Mouse (Mus musculus) adrenal gland, postnatal 36 days (tissue): ENCODE data around the gene Hoxc10. TPM values are rescaled to one million over a fixed set of nuclear protein-coding genes. Genes with fewer than 3 reads are reported as not detected.

Experiments used
- DNase-seq, 2 experiments: peaks; one replicate each; pipeline ENCODE4 v3.0.0; 2021; ENCODE audit warnings: mixed read lengths in 1 of 2
- long read RNA-seq, 2 experiments: library from polyadenylated mRNA; stranded (forward); transcript quantifications; one replicate each; pipeline ENCODE4 v2.0.0; 2021; ENCODE audit warnings: borderline sequencing depth in 2 of 2
- total RNA-seq, 2 experiments: library from RNA; stranded (reverse); gene quantifications; 2 replicates each; pipeline ENCODE4 v1.2.3; 2021

Gene Hoxc10
- under 1 TPM; 0.17 to 0.20 TPM for total RNA-seq
- long read RNA-seq, experiment 1: 0 reads
- long read RNA-seq, experiment 2: 0 reads

DNA sequence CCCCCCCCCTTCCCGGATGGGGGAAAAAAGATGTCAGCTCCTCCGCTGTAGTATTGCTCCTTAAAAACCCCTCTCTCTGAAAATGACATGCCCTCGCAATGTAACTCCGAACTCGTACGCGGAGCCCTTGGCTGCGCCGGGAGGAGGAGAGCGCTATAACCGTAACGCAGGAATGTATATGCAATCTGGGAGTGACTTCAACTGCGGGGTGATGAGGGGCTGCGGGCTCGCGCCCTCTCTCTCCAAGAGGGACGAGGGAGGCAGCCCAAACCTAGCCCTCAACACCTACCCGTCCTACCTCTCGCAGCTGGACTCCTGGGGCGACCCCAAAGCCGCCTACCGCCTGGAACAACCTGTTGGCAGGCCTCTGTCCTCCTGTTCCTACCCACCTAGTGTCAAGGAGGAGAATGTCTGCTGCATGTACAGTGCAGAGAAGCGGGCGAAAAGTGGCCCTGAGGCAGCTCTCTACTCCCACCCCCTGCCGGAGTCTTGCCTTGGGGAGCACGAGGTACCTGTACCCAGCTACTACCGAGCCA is at the start of gene Hoxc10:
TSS of gene Hoxc10 (plus strand) at position 21 of the 536 bp plus-strand sequence.
- DNase-seq: no peak

DNA sequence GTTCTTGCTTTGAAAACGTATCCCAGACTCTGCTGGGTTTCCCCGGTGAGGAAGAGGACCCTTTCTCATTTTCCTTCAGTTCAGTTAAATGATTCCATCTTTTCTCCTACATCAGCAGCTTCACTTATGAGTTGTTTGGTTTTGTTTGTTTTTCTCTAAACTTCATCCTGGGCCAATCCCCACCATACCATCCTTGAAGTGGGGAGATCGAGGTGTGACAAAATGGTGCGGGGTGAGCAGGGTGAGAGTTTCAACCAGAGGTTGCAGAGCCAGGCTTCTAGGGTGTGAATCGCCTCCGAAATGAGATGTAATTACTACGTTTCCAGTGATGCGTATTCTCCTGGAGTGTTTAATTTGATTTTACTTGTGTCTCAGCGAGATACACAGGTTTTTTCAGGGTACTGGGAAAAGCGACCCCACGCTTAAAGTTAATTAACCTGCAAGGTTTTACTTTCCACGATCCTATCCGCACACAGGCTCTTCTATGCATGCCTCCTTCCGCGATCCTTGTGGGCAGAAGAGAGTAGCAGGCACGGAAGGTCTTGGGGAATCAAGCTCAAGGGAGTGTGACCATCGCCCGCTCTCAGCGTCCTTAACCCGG is 48.5 kb upstream of the Hoxc10 start:
- DNase-seq: no peak

DNA sequence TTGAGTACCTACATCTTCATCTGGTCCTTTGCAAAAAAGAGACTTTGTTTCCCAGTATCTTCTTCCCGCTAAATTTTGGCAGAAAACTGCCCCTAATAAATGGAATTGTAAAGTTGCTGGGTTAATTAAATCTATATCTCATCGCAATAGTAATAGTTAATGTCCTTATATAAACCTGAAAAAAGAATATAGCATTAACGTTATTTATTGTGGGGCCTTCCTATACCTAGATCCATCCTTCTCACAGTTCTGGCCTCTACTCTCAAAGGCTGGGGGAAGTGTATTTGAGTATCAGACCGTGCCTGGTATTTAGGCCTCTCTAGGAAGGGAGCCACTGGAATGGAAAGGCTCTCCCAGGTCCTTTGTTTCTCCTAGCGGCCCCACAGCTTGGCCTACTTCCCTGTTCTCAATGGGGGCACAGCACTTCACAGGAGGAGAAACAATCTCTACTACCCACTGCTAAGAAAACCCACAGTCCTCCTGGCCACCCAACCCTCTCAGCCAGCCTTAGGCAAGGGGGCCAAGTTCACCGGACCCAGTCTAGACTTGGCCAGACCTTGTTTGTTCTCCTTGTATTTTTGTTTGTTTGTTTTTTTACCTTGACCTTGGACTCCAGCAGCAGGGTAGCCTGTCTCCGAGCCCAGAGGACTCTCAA is 47.9 kb upstream of the Hoxc10 start:
- no peak for DNase-seq

DNA sequence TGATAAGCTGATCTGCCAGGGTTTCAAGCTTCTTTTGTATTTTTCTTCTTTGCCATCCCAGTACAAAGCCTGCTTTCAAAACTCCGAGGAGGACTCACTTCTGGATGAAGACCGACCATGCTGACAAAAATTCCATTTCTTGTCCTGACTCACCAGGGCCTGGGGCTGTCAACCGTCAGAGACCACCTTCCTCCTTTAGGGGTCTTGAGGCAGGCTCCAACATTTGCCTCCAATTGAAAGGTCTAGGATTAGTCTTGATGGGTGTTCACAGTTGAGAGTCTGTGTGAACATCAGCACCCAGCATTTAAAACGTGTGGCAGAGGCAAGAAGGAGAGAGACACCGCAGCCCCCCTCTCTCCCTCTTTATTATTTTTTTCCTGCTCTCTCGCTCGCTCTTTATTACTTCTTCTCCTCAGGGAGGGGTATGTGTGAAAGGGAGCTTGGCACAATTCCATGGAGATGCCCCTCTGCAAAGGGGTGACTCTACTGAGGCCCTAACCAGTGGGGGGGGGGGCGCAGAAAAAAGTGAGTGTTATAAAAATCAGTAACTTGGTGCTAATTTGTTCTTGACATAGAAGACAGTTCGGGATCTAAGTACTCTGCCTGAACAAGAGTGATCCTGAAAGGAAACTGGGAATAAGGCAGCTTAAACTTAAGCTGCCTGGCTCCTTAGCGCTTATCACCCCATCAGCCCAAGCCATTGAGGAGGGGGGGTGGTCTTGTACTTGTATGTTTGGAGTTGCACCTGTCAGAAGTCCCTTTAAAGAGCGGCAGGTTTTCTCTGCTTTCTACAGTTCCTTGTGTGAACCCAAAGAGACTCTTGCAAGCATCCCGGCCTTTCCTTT is 47.0 kb upstream of the Hoxc10 start:
- no peak for DNase-seq

DNA sequence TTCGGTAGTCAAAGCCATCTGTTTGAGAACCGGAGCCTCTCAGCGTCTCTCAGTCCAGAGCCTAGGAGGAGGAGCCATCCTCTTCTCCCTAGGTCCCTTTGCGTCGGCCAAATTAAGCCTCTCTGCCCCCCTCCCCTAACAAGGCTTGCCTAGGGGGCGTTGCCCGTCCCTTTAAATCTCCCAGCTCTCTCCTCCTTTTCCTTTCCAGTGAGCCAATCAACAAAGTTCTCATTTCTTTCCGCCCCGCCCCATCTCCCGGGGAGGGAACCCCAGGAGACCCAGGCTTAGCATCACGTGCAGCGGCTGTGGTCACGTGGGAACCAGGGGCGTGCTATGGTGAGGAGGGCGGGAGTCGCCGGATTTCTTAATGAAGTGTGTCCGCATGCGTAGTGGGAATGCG is 46.0 kb upstream of the Hoxc10 start:
- DNase-seq: peak; percentile 46 to 50

DNA sequence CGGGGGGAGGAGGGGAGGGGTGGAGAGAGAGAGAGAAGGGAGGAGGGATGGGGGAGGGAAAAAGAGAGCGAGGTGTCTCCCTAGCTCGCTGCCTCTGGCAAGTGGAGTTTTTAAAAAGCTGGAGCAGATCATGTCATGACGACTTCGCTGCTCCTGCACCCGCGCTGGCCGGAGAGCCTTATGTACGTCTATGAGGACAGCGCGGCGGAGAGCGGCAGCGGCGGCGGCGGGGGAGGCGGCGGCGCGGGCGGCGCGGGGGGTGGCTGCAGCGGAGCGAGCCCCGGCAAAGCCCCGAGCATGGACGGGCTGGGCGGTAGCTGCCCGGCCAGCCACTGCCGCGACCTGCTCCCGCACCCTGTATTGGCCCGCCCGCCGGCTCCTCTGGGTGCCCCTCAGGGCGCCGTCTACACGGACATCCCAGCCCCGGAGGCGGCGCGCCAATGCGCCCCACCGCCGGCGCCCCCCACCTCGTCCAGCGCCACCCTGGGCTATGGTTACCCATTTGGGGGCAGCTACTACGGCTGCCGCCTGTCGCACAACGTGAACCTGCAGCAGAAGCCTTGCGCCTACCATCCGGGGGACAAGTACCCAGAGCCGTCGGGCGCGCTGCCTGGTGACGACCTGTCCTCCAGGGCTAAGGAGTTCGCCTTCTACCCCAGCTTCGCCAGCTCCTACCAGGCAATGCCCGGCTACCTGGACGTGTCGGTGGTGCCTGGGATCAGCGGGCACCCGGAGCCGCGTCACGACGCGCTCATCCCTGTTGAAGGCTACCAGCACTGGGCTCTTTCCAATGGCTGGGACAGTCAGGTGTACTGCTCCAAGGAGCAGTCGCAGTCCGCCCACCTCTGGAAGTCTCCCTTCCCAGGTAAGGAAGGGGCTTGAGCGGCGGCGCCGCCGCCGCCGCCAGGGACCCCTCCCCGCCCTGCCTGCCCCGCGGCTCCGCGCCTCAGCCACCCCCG is 45.3 kb upstream of the Hoxc10 start, which contains the start of gene Hoxc13:
TSS of gene Hoxc13 (plus strand) at position 51 of the 959 bp plus-strand sequence.
- no peak for DNase-seq

DNA sequence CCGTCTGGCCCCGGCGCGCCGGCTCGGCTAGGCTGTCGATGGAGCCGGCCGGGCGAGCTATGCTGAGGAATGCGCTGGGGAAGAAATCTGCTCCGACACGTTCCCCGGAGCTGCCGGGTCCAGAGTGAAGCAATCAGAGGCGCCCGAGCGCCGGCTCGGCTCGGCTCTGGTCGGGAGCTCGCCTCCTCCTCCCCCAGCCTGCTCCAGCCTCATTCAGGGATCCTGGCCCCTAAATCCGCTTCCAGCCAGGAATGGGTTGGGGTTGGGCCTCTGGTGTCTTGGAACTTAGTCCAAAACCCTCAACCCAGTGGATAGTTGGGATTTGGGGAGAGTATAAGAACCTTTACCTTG is 44.6 kb upstream of the Hoxc10 start:
- DNase-seq: peak in 1 of 2 experiments; percentile 12

DNA sequence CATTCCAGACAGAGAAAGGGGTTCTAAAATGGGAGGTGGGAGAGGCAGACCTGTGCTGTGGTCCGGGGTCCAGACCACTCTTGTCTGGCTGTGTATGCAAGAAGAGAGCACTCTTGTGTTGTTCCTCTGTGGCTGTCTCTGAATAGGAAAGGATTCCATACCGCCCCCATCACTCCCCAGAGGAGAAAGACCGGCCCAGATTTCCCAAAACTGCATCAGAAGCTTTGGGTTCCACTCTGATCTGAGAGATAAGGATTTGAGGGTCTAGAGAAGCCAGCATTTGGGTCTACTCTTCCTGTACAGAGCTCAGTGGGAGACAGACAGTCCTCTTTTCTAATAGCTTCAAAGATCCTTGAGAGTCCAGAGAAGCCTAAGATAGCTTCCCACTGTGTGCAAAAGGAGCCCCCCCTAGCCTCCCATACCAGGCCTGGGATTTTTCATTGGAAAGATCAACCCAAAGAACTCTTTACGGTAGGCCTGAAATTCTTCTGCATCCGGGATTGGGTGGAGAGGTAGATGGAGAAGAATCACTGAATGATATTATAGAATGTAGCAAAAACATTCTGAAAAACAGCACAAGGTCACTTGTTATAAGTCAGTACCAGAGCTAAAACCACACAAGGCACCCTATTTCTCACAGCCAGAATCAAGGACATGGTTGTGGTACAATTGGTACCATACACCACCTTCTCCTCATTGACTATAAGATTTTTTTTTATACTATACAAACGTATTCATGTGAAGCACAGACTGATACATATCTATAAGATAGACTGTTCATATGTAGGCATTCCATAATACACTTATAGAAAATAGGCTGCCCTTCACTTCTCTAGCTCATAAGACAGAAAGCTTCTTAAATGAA is 43.7 kb upstream of the Hoxc10 start:
- DNase-seq: no peak

DNA sequence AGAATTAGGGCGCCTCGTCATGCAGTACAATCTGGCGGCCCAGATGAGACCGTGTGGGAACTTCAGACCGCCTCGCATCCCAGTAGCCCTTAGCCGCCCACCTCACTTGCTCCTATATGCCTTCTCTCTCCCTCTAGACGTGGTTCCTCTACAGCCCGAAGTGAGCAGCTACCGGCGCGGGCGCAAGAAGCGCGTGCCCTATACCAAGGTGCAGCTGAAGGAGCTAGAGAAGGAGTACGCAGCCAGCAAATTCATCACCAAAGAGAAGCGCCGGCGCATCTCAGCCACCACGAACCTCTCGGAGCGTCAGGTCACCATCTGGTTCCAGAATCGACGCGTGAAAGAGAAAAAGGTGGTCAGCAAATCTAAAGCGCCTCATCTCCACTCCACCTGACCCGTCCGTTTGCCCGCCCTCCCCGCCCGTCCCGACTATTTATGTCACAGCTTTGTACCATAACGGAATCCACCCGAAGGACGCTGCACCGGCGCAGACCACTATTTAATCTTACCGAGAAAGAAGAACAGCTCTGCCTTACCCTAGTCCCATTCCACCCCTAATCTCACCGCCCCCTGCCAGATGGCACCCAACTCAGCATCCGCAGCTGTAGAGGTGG is 39.5 kb upstream of the Hoxc10 start:
- no peak for DNase-seq

DNA sequence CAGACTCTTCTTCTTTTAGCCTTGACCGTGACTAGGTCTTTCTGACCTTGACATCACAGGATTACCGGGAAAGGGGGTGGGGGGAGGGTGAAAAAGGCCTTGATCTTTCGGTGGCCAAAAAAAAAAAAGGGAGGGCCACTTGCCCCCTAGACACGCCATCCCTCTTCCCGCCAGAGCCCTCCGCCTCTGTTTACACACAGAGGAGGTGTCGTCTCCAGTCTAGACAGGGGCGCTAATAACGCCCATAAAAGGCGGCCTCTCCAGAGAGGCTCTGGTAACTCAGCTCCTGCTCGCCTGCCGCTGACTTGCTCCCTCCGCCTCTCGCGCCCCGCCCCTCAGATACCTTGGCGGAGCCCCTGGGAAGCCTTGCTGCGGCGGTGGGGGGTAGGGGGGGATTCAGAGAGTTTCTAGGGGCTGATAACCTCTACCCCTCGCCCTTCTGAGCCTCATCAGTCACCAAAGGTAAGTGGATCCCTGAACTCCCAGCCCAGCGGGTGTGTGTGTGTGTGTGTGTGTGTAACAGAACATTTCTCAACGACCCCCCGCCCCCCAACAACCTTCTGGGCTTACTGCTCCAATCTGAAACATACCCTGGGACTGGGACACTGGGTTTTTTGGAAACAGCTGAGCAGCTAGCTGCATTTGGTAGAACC is 34.8 kb upstream of the Hoxc10 start:
- DNase-seq: no peak

DNA sequence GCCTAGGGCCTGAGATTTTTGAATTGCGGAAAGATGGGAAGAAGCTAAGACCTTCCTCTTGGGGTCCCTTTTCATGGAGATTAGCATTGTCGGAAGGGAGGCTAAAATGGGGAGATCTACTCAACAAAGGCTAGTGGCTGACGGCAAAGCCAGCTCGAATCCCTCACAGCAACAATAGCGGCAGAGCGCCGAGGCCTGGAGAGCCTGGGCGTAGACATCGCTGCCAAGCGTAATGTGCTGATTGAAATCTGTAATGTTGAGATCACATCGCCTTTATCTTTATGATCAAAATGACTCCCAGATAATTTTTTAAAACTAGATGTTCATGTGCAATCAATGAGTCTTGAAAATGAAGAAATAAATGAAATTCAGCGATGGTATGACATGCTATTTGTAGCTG is 32.2 kb upstream of the Hoxc10 start:
- DNase-seq: no peak

DNA sequence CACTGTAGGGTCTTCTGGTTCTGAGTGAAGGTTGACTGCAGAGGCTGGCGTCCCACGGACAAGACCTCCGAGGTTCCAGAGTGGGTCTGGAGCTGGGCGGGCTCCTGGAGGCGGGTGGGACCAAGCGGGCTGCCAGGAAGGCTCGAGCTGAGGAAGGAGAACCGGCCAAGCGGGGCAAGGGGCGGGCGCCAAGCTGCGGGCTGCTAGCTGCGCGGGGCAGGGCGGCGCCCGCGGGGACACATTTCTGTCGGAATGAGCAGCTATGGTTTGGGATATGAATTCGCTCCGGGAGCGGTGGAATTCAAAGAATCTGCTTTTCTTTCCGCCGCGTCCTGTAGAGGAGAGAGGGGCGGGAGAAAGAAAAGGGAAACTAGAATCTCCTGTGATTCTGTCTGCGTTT is 31.7 kb upstream of the Hoxc10 start:
- no peak for DNase-seq

DNA sequence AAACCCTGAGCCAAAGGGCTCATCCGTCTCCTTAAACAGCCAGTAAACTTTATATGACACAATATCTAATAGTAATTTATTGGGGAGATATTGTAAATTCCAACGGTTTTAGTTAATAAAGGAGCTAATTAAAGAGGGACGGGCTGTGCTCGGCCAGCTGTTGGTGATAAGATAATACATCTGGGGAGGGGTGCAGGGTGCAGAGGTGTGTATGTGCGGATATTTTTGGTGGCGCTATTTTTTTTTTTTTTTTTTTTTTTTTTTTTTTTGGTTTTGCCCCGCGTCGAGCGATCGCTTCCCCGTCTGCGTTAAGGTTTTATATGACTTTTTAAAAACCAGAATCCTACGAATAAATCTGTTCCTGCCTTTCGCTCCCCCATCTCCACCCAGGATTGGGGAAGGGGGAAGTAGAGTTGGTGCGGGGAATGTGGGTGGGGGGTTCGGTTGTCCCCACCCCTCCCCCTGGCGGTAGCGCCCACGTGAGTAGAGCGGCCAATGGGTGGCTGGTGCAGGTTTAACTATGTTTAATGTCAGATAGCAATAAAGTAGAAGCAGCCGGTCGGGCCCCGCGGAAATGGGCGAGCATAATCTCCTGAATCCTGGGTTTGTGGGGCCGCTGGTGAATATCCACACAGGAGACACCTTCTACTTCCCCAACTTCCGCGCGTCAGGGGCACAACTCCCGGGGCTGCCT is 30.2 kb upstream of the Hoxc10 start, which contains the start of gene Hoxc12:
TSS of gene Hoxc12 (plus strand) at position 479 of the 694 bp plus-strand sequence.
- DNase-seq: no peak

DNA sequence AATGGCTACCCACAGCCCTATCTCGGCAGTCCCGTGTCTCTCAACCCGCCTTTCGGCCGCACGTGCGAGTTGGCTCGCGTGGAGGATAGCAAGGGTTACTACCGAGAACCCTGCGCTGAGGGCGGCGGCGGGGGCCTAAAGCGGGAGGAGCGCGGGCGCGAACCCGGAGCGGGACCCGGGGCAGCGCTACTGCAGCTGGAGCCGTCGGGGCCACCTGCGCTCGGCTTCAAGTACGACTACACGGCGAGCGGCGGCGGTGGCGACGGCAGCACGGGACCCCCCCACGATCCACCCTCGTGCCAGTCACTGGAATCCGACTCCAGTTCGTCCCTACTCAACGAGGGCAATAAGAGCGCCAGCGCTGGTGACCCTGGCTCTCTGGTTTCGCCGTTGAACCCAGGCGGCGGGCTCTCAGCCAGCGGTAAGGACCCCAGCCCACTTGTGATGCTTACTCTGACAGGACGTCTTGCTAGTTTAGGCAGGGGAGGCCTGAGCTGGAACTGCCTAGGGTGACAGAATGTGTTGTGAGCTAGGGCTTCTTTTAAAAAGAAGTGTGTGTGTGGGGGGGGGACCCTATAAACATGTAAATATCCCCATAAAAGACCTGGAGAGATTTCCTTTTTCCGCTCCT is 29.4 kb upstream of the Hoxc10 start:
- DNase-seq: no peak

DNA sequence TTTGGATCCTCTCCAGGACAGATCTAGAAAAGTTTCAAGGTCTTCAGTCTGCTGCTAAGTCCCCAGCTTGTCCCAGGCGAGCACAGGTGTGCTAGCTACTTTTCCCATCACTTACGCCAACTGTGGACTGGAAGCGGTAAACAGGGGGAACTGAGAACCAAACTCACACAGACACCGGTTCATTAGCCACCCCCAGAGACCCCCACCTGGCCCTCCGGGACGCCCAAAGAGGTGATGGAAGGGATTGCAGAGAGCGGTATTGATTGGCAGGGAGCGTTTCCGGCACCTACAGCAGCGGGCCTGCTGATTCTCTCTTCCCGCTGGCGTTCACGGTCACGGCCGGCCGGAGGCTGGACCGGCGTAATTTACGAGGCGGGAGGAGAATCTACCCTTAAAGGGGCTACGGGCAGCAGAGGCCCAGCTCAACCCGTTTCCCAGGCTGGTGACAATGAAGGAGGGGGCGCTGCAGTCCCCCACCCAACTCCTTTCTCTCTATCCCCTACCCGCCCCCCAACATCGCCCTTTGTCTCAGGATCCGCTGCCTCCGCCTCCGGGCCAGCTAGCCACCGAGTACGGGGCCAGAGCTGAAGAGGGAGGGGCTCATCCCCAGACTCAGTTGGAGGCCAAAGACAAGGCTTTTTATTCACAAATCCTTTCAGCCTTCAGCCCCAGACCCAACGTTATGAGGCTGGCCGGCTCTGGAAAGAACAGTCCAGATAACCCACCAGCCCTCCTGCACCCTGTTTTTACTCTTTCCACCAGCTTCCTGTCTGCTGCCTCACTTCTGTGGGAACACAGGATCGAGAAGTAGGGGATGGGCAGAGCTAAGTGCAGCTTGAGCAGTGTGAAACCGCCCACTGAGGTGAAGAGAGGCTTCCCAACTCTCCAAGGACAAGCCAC is 27.1 kb upstream of the Hoxc10 start:
- no peak for DNase-seq

DNA sequence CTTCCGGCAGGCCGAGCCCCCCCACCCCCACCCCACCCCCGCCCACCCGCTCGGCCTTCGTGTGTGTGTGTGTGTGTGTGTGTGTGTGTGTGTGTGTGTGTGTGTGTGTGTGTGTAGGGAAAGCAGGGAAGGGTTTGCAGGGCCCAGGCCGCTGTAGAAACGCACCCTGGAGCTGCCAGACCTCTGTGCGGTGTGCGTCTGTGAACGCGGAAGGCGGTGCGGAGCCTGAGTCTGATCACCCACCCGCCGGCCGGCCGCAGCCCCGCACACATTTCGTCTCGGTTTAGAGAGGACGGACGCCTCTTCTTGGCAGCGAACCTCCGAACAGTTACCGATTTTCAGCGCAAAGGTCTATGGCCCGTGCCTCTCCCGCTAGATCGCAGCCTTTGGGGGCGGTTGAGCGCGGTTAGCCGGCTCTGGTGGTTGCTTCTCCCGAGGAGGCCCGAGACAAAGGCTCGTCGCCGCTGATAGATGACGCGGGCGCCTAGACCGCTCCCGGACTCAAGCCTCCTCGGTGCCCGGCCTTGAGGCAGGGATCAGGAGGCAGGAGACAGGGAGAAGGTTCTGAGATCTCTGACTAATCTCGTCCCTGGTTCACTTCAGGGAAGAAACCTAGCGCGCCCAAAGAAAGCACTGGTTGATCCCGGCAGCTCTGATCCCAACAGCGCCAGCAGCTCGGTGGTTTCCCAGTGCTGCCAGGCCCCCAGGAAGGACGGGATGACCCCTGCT is 23.7 kb upstream of the Hoxc10 start:
- DNase-seq: no peak

DNA sequence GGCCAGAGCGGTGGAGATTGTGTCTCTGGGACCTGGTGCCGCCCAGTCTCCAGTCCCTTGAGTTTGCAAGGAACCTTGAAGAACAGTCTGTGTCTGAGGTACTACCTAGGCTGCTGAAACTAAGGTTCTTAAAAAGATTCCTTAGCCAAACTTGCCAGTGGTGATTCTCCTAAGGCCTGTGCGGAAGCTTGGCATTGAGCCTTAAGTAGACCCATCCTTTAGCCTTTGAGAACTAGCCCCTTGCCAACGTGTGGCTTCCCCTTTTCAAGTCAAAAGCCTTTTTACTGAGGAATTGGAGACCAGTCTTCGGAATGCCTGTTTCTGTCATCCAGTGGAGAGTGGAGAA is 23.2 kb upstream of the Hoxc10 start:
- no peak for DNase-seq
